Mouse (Mus musculus): ENCODE measurements around the gene Aqp5. TPM values are rescaled to one million over a fixed set of nuclear protein-coding genes. Genes with fewer than 3 reads are reported as not detected.

Aqp5 gene
- polyA plus RNA-seq, 1 experiment from 2014 or later, result 0.27 TPM

DNA sequence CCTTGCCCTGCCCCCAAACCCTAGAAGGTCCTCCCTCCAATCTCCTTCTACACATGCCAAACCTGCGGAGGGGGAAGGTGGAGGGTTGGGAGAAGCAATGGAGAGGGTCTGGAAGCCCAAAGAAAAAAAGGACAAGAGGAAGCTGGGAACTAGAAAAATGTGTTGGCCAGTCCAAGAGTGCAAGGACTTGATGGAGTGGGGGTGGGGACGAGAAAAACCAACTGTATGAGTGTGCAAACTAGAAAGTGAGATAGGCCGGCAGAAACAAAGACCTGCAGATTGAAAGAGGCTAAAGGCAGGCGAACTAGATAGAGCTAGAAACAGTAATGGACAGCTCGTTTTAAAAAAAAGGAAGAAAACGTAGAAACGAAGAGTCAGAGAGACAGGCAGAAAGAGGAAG lies 878 bp upstream of the Aqp5 start:
- no peak overlapping the region for H3K4me2 ChIP-seq (replicated peaks; ENCODE audit: low read depth, low read length)
- WGBS, result 20% methylated on average over 7 of the region's 7 CpGs
- no peak for ATAC-seq (ENCODE audit: low FRiP score, low TSS enrichment)

DNA sequence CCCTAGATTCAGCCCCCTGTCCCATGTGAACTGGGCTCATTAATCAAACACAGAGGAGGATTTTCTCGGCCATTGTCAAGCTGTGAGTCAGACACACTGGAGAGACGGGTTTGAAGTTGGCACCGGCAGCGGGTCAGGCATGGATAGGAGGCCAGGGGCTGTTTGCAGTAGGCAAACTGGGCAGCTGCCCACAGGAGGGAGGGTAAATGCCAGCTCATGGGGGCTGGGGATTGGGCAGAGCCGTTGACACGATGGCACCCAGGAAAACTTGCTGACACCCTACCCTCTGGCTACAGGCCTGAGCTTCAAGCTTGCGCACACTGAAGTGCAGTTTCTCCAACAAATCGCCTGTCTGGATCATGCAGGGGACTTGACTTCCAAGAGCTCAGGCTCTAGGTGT lies 1.6 kb downstream of the Aqp5 start:
- H3K27ac ChIP-seq (ENCODE audit: low read depth, low read length), result no peak overlapping the region
- 0 out of 2 replicates have a peak, but pooled peaks cover 5% of the 10 kb centered on the region for H3K4me1 ChIP-seq (ENCODE audit: control insufficient read depth, insufficient read depth, low read length)
- no peak for ATAC-seq (ENCODE audit: low FRiP score, low TSS enrichment)
- no peak overlapping the region for H3K4me3 ChIP-seq (ENCODE audit: low read length)
- H3K36me3 ChIP-seq (ENCODE audit: control insufficient read depth, insufficient read depth, low read length), result no peaks in the 10 kb centered on the region
- H3K9ac ChIP-seq (ENCODE audit: low read depth, low read length), result no peak overlapping the region
- no peak overlapping the region for H3K4me2 ChIP-seq (replicated peaks; ENCODE audit: low read depth, low read length)
- H3K27me3 ChIP-seq (ENCODE audit: control insufficient read depth, insufficient read depth, low read length), result peaks cover 84% of the 10 kb centered on the region
- H3K9me3 ChIP-seq (ENCODE audit: control insufficient read depth, low read length), result no peaks in the 10 kb centered on the region
- WGBS, result 74% methylated on average over 8 of the region's 8 CpGs

More for the DNA sequence above, 878 bp upstream of the Aqp5 start:
- no peak overlapping the region for H3K4me3 ChIP-seq (ENCODE audit: low read length)
- no peak overlapping the region for H3K27ac ChIP-seq (ENCODE audit: low read depth, low read length)
- peaks cover 9% of the 10 kb centered on the region for H3K4me1 ChIP-seq (ENCODE audit: control insufficient read depth, insufficient read depth, low read length)
- peaks cover 96% of the 10 kb centered on the region for H3K27me3 ChIP-seq (ENCODE audit: control insufficient read depth, insufficient read depth, low read length)
- H3K36me3 ChIP-seq (ENCODE audit: control insufficient read depth, insufficient read depth, low read length), result no peaks in the 10 kb centered on the region
- H3K9me3 ChIP-seq (ENCODE audit: control insufficient read depth, low read length), result no peaks in the 10 kb centered on the region
- no peak overlapping the region for H3K9ac ChIP-seq (ENCODE audit: low read depth, low read length)

DNA sequence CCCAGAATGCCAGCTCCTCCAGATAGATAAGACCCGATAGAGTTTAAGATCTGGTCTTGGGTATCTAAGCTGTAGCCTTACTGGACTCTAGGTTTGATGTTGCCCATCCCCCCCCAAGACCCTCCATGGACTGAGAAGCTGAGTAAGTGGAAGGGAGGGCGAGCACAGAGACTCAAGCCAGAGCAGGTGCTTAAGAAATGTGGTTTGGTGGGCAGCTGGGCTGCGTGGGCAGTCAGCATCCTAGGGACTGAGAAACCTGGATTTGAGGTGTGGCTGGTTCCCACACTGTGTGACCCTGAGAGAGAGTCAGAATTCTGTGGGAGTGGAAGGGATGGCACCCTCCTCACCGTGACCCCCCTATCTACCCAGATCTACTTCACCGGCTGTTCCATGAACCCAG lies 2.3 kb downstream of the Aqp5 start:
- Histone ChIP-seq H3K4me2 (replicated peaks; ENCODE audit: low read depth, low read length) (no peak overlapping the region), H3K9ac (ENCODE audit: low read depth, low read length) (no peak overlapping the region), H3K27ac (ENCODE audit: low read depth, low read length) (no peak overlapping the region), H3K9me3 (ENCODE audit: control insufficient read depth, low read length) (no peaks in the 10 kb centered on the region), H3K36me3 (ENCODE audit: control insufficient read depth, insufficient read depth, low read length) (no peaks in the 10 kb centered on the region), H3K4me3 (ENCODE audit: low read length) (no peak overlapping the region), H3K4me1 (ENCODE audit: control insufficient read depth, insufficient read depth, low read length) (0 out of 2 replicates have a peak, but pooled peaks cover 5% of the 10 kb centered on the region), H3K27me3 (ENCODE audit: control insufficient read depth, insufficient read depth, low read length) (peaks cover 82% of the 10 kb centered on the region)
- WGBS, result 85% methylated on average over 5 of the region's 5 CpGs
- no peak for ATAC-seq (ENCODE audit: low FRiP score, low TSS enrichment)

DNA sequence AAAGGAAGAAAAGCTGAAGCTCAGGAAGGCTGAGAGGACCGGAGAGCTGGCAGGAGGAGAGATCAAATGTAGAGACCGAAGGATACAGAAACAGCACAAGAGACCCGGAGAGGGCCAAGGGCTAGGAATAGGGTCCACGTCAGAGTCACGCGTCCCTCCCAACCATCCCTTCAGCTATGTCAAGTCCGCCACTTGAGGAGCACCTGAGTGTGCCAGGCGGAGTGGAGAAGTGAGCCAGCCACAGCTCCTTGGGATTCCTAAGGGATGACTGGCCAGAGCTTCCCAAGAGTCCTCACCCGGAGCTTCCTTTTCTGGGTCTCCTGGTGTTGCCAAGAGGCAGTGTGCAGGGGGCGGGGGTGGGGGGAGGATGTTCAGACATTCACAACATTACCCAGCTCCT lies 4.4 kb downstream of the Aqp5 start:
- Histone ChIP-seq H3K4me2 (replicated peaks; ENCODE audit: low read depth, low read length) (no peak overlapping the region), H3K9ac (ENCODE audit: low read depth, low read length) (no peak overlapping the region), H3K4me3 (ENCODE audit: low read length) (no peak overlapping the region), H3K36me3 (ENCODE audit: control insufficient read depth, insufficient read depth, low read length) (no peaks in the 10 kb centered on the region), H3K27me3 (ENCODE audit: control insufficient read depth, insufficient read depth, low read length) (peaks cover 62% of the 10 kb centered on the region), H3K9me3 (ENCODE audit: control insufficient read depth, low read length) (no peaks in the 10 kb centered on the region), H3K27ac (ENCODE audit: low read depth, low read length) (no peak overlapping the region), H3K4me1 (ENCODE audit: control insufficient read depth, insufficient read depth, low read length) (0 out of 2 replicates have a peak, but pooled peaks cover 5% of the 10 kb centered on the region)
- 84% methylated on average over 10 of the region's 10 CpGs for WGBS
- no peak for ATAC-seq (ENCODE audit: low FRiP score, low TSS enrichment)

DNA sequence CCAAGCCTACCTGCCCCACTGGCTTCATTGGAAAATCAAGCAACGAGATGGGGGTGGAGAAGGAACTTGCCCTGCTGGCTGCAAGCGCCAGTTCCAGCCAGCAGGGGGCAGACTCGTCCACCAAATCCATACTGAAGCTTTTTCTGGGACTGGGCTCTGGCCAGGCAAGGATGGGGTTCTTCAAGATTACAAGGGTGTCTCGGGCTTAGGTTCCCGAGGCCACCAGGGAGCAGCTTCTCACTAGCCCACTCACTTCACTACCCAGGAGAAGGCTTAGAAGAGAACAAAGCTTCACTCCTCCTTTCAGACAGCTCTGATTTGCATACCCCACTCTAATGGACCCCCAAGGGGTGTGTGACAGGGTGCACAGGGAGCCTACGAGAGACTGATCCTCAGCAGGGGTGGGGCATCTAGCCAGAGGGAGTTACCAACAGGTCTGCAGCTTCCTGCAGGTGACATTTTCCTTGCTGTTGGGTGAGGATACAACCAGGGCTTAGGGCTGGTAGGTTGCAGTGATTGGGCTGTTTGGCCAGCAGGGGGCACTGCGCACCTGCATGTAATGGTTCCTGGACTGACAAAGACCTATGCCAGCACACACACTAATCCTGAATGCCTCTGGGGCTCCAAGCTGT lies 5.6 kb downstream of the Aqp5 start:
- no peak overlapping the region for H3K9ac ChIP-seq (ENCODE audit: low read depth, low read length)
- peaks cover 12% of the 10 kb centered on the region; the same call in 1 of the 2 replicates for H3K4me1 ChIP-seq (ENCODE audit: control insufficient read depth, insufficient read depth, low read length)
- 0% methylated on average over 7 of the region's 7 CpGs for WGBS
- ATAC-seq (ENCODE audit: low FRiP score, low TSS enrichment), result peak; percentile 82
- no peak overlapping the region for H3K4me2 ChIP-seq (replicated peaks; ENCODE audit: low read depth, low read length)
- no peak overlapping the region for H3K4me3 ChIP-seq (ENCODE audit: low read length)
- H3K27ac ChIP-seq (ENCODE audit: low read depth, low read length), result no peak overlapping the region
- H3K9me3 ChIP-seq (ENCODE audit: control insufficient read depth, low read length), result no peaks in the 10 kb centered on the region
- H3K27me3 ChIP-seq (ENCODE audit: control insufficient read depth, insufficient read depth, low read length), result peaks cover 56% of the 10 kb centered on the region
- H3K36me3 ChIP-seq (ENCODE audit: control insufficient read depth, insufficient read depth, low read length), result no peaks in the 10 kb centered on the region

DNA sequence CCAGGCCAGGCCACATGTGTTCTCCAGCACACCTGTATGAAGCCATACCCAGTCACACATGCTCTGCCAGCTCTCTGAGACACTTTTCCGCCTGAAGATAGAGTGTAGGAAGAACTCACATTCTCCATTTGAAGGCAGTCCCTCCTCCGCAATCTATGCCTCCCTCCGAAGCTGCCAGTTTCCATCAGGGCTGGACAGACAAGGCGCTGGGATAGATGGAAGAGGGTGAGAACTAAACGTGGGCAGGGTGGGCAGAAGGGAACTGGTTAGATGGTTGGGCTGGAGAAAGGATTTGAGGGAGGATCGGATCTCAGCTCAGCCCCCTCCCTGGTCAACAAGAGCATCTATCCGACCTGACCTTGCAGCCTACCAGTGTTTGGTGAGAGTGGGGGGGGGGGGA lies 6.3 kb downstream of the Aqp5 start:
- no peak; the same call in 1 of the 2 replicates for ATAC-seq (ENCODE audit: low FRiP score, low TSS enrichment)
- Histone ChIP-seq H3K4me1 (ENCODE audit: control insufficient read depth, insufficient read depth, low read length) (peaks cover 18% of the 10 kb centered on the region; the same call in 1 of the 2 replicates), H3K9ac (ENCODE audit: low read depth, low read length) (no peak overlapping the region), H3K4me3 (ENCODE audit: low read length) (no peak overlapping the region), H3K27ac (ENCODE audit: low read depth, low read length) (no peak overlapping the region), H3K4me2 (replicated peaks; ENCODE audit: low read depth, low read length) (no peak overlapping the region), H3K9me3 (ENCODE audit: control insufficient read depth, low read length) (no peaks in the 10 kb centered on the region), H3K36me3 (ENCODE audit: control insufficient read depth, insufficient read depth, low read length) (no peaks in the 10 kb centered on the region), H3K27me3 (ENCODE audit: control insufficient read depth, insufficient read depth, low read length) (peaks cover 50% of the 10 kb centered on the region)
- WGBS, result 63% methylated on average over 7 of the region's 7 CpGs

DNA sequence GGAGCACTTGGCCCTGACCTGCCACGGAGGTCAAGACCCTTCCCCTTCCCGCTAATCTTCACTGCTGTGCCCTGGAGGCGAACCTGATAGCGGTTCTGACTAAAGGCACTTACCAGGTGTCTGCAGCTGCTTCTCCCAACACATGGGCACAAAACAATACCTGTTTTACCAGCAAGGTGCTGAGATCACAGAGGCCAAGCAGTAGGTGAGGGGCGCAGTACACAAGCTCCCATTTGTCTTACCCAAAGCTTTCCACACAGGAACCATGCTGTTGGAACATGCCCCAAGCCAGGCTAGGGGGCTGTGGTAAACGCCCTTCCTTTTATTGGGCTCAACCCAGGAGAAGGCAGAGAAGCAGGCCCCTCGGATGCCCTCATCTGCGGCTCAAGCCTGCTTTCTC lies 7.0 kb downstream of the Aqp5 start:
- Histone ChIP-seq H3K4me1 (ENCODE audit: control insufficient read depth, insufficient read depth, low read length) (peaks cover 23% of the 10 kb centered on the region), H3K36me3 (ENCODE audit: control insufficient read depth, insufficient read depth, low read length) (no peaks in the 10 kb centered on the region), H3K4me3 (ENCODE audit: low read length) (no peak overlapping the region), H3K27me3 (ENCODE audit: control insufficient read depth, insufficient read depth, low read length) (peaks cover 42% of the 10 kb centered on the region), H3K9ac (ENCODE audit: low read depth, low read length) (no peak overlapping the region), H3K9me3 (ENCODE audit: control insufficient read depth, low read length) (no peaks in the 10 kb centered on the region), H3K4me2 (replicated peaks; ENCODE audit: low read depth, low read length) (no peak overlapping the region), H3K27ac (ENCODE audit: low read depth, low read length) (no peak overlapping the region)
- WGBS, result 49% methylated on average over 8 of the region's 8 CpGs
- ATAC-seq (ENCODE audit: low FRiP score, low TSS enrichment), result no peak

DNA sequence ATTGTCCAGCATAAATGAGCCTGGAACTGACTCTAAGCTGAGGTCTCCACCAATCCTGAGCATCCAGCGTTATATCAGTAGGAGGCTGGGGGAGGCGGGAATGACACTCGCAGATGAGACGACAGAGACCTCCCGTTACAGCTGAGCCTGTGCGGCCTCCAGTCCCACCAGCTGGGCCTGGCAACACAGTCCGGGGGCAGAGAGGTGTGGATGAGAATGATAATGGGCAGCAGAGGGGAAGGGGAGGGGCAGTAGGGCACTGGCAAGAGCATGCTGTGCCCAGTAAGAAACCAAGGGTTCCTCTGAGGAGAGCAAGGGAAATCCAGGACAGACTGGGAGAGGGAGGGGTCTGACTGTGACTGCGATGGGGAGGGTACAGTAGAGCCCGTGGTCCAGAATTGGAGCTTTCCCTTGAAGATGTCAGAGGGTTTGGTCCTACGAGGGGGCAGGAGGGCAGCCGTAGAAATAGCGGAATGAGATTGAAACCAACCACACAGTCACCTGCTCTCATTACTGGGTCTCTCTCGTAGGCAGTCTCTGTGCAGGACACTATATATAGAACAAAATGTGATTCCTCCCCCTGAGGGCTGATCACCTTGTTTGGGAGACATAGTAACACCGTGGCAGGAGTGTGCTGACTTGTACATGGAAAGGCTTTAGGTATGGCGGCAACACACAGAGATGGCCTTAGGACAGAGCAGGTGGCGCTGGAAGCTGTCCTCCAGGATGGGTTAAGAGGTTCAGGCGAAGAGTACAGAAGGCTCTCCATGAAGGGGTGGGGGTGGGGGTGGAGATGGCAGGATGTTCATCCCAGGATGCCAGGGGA lies 8.9 kb downstream of the Aqp5 start:
- ATAC-seq (ENCODE audit: low FRiP score, low TSS enrichment), result no peak

More for the DNA sequence above, 8.9 kb downstream of the Aqp5 start:
- H3K9ac ChIP-seq (ENCODE audit: low read depth, low read length), result no peak overlapping the region
- no peak overlapping the region for H3K4me2 ChIP-seq (replicated peaks; ENCODE audit: low read depth, low read length)
- H3K4me1 ChIP-seq (ENCODE audit: control insufficient read depth, insufficient read depth, low read length), result peaks cover 26% of the 10 kb centered on the region
- no peak overlapping the region for H3K27ac ChIP-seq (ENCODE audit: low read depth, low read length)
- H3K9me3 ChIP-seq (ENCODE audit: control insufficient read depth, low read length), result no peaks in the 10 kb centered on the region
- no peaks in the 10 kb centered on the region for H3K36me3 ChIP-seq (ENCODE audit: control insufficient read depth, insufficient read depth, low read length)
- H3K4me3 ChIP-seq (ENCODE audit: low read length), result no peak overlapping the region
- peaks cover 24% of the 10 kb centered on the region for H3K27me3 ChIP-seq (ENCODE audit: control insufficient read depth, insufficient read depth, low read length)
- WGBS, result 53% methylated on average over 17 of the region's 17 CpGs
